8 mouse cellular contexts compared by ENCODE assay signal in genomic region chr13:84345791-84346511, GRCm38 (mm10).
DNase-seq lines count a peak whose midpoint lies in the region; ATAC-seq and TF ChIP-seq lines count a peak whose summit lies in the region.

No protein-coding gene starts in this region.

- no peak for TF ChIP-seq POLR2A in lung, adult 2 months (IDR thresholded peaks at IDR 0.05; ENCODE audit: borderline replicate concordance, extremely low read depth, low read depth, low read length)
- TF ChIP-seq POLR2A in cortical plate, adult 2 months (IDR thresholded peaks at IDR 0.05; ENCODE audit: extremely low read depth, insufficient read depth, low read length): no peak

- no peaks in the 10 kb centered on the region for H3K36me3 ChIP-seq in lung, embryonic 14.5 days (ENCODE audit: insufficient read depth)
- no peaks in the 10 kb centered on the region for H3K36me3 ChIP-seq in hindbrain, embryonic 15.5 days
- no peaks in the 10 kb centered on the region for H3K36me3 ChIP-seq in neural tube, embryonic 11.5 days (ENCODE audit: control insufficient read depth, insufficient read depth, low read length)

- DNase-seq in lung, embryonic 14.5 days: peak; percentile 23
- DNase-seq in lung, adult 2 months: no peak
- DNase-seq in neural tube, embryonic 11.5 days (ENCODE audit: low spot score): peak; percentile 63
- no peak for DNase-seq in testis, postnatal 14 days (ENCODE audit: low spot score)
- no peak for DNase-seq in spleen, postnatal 10 days (ENCODE audit: low spot score in 2 of 2)
- no peak for DNase-seq in gastrocnemius, postnatal 10 days

- no peak for TF ChIP-seq CTCF in lung, embryonic 14.5 days (IDR thresholded peaks at IDR 0.05; ENCODE audit: low read depth)
- TF ChIP-seq CTCF in lung, adult 2 months (IDR thresholded peaks at IDR 0.05; ENCODE audit: insufficient read depth, low read length): no peak
- no peak for TF ChIP-seq CTCF in cortical plate, adult 2 months (IDR thresholded peaks at IDR 0.05; ENCODE audit: extremely low read depth, insufficient read depth, low read length)

- H3K27ac ChIP-seq in lung, embryonic 14.5 days (ENCODE audit: low read depth): no peak overlapping the region
- H3K27ac ChIP-seq in cortical plate, adult 2 months (ENCODE audit: insufficient read depth, low read length): peak overlapping the region; percentile 87
- H3K27ac ChIP-seq in hindbrain, embryonic 15.5 days (replicated peaks): peak overlapping the region; percentile 99
- peak overlapping the region; percentile 95 for H3K27ac ChIP-seq in neural tube, embryonic 11.5 days (ENCODE audit: low read depth, low read length)

- H3K4me1 ChIP-seq in lung, embryonic 14.5 days (ENCODE audit: insufficient read depth): no peaks in the 10 kb centered on the region
- H3K4me1 ChIP-seq in lung, adult 2 months (ENCODE audit: control insufficient read depth, insufficient read depth, low read length): 0 out of 2 replicates have a peak, but pooled peaks cover 2% of the 10 kb centered on the region
- peaks cover 8% of the 10 kb centered on the region; the same call in 1 of the 2 replicates for H3K4me1 ChIP-seq in cortical plate, adult 2 months (ENCODE audit: control insufficient read depth, insufficient read depth, low read length)
- peaks cover 50% of the 10 kb centered on the region for H3K4me1 ChIP-seq in hindbrain, embryonic 15.5 days (replicated peaks)
- peaks cover 16% of the 10 kb centered on the region; the same call in 1 of the 2 replicates for H3K4me1 ChIP-seq in neural tube, embryonic 11.5 days (ENCODE audit: control insufficient read depth, insufficient read depth, low read length)

- under 1% methylated on average over 30 of the region's 30 CpGs for WGBS in lung, embryonic 14.5 days
- 6% methylated on average over 30 of the region's 30 CpGs for WGBS in lung, adult 2 months
- WGBS in hindbrain, embryonic 15.5 days: 2% methylated on average over 30 of the region's 30 CpGs
- whole genome bisulfite sequencing in neural tube, embryonic 11.5 days: under 1% methylated on average over 30 of the region's 30 CpGs

- ATAC-seq in lung, embryonic 14.5 days (ENCODE audit: insufficient read depth): no peak
- ATAC-seq in hindbrain, embryonic 15.5 days (ENCODE audit: low FRiP score, low read depth): no peak
- ATAC-seq in neural tube, embryonic 11.5 days (ENCODE audit: insufficient read depth, low FRiP score, low TSS enrichment): no peak

- H3K9me3 ChIP-seq in lung, embryonic 14.5 days (ENCODE audit: low read depth, low read length): no peaks in the 10 kb centered on the region
- H3K9me3 ChIP-seq in hindbrain, embryonic 15.5 days: no peaks in the 10 kb centered on the region
- no peaks in the 10 kb centered on the region for H3K9me3 ChIP-seq in neural tube, embryonic 11.5 days (ENCODE audit: control insufficient read depth, low read length)

- no peak overlapping the region for H3K9ac ChIP-seq in lung, embryonic 14.5 days
- peak overlapping the region; percentile 57 for H3K9ac ChIP-seq in hindbrain, embryonic 15.5 days
- H3K9ac ChIP-seq in neural tube, embryonic 11.5 days (ENCODE audit: low read length): peak overlapping the region; percentile 71

- H3K4me3 ChIP-seq in lung, embryonic 14.5 days (ENCODE audit: low read depth, low read length): no peak overlapping the region
- no peak overlapping the region for H3K4me3 ChIP-seq in lung, adult 2 months (replicated peaks; ENCODE audit: extremely low read depth, low read depth, low read length)
- peak overlapping the region; percentile 17; the same call in 1 of the 2 replicates for H3K4me3 ChIP-seq in cortical plate, adult 2 months (ENCODE audit: insufficient read depth, low read length)
- H3K4me3 ChIP-seq in hindbrain, embryonic 15.5 days: peak overlapping the region; percentile 22
- peak overlapping the region; percentile 25 for H3K4me3 ChIP-seq in neural tube, embryonic 11.5 days (ENCODE audit: low read depth, low read length)

- no peak overlapping the region for H3K4me2 ChIP-seq in lung, embryonic 14.5 days
- H3K4me2 ChIP-seq in hindbrain, embryonic 15.5 days: peak overlapping the region; percentile 91
- peak overlapping the region; percentile 60 for H3K4me2 ChIP-seq in neural tube, embryonic 11.5 days (ENCODE audit: low read depth)

- H3K27me3 ChIP-seq in lung, embryonic 14.5 days (ENCODE audit: insufficient read depth, low read length): peaks cover 48% of the 10 kb centered on the region
- no peaks in the 10 kb centered on the region for H3K27me3 ChIP-seq in hindbrain, embryonic 15.5 days
- H3K27me3 ChIP-seq in neural tube, embryonic 11.5 days (ENCODE audit: control insufficient read depth, insufficient read depth, low read length): peaks cover 13% of the 10 kb centered on the region

Comparison
In these comparisons a context has a peak if more than half of its experiments do, and no peak if none do; other contexts are left out.
1. DNase-seq: peak in lung, embryonic 14.5 days (single experiment) and neural tube, embryonic 11.5 days (single experiment); none in lung, adult 2 months (single experiment), testis, postnatal 14 days (single experiment), spleen, postnatal 10 days (0 of 2) and gastrocnemius, postnatal 10 days (single experiment).
2. H3K4me3 ChIP-seq: peak in cortical plate, adult 2 months (single experiment), hindbrain, embryonic 15.5 days (single experiment) and neural tube, embryonic 11.5 days (single experiment); none in lung, embryonic 14.5 days (single experiment) and lung, adult 2 months (single experiment).